Mouse (Mus musculus): ENCODE measurements around the gene Lpcat1.

GRCm38 (mm10) chr13:73446494-73446893 lies 20.5 kb upstream of the Lpcat1 start:
- TF ChIP-seq CTCF (conservative IDR thresholded peaks at IDR 0.05; ENCODE audit: low read length), result no peak
- TF ChIP-seq POU5F1 (IDR thresholded peaks at IDR 0.05; ENCODE audit: borderline replicate concordance, low read length), result no peak
- no peak for TF ChIP-seq NANOG (IDR thresholded peaks at IDR 0.05; ENCODE audit: borderline replicate concordance, low read length)

Data from E14TG2a.4 (cell line).